In genomic region chr2:69745091-69745490, GRCm38 (mm10) we compare ENCODE assay signal across 16 mouse cellular contexts. TPM values are rescaled to one million over a fixed set of nuclear protein-coding genes. Genes with fewer than 3 reads are reported as not detected.
A peak's percentile ranks its signal among the peaks of the same experiment; 100 is the strongest.
DNase-seq lines count a peak whose midpoint lies in the region; TF ChIP-seq lines count a peak whose summit lies in the region.
"Had no signal": no experiment of that assay in that cellular context is flagged by ENCODE, and none has a peak within 500 bp of the region (broad histone marks: within the 10 kb centered on the region; RNA-seq: fewer than 3 reads in every experiment).

No protein-coding gene starts in this region.

- DNase-seq in cerebellum, adult 2 months, result no peak
- no peak for DNase-seq in cerebellum, adult 11-12 months
- DNase-seq in layer of hippocampus, adult 2 months (ENCODE audit: low spot score in 2 of 2), result no peak
- DNase-seq in layer of hippocampus, adult 8-10 months (ENCODE audit: low spot score in 2 of 2), result no peak
- peak; percentile 18 for DNase-seq in thymus, postnatal 4 days
- no peak for DNase-seq in thymus, postnatal 0 days (ENCODE audit: low spot score)
- no peak for DNase-seq in limb, embryonic 10.5 days (ENCODE audit: low spot score)
- DNase-seq in urinary bladder, adult 18-20 months (ENCODE audit: low spot score in 2 of 2), result no peak
- DNase-seq: cerebellum, adult 9-10 months; layer of hippocampus, adult 9-11 months had no signal

- no peaks in the 10 kb centered on the region for H3K9me3 ChIP-seq in limb, embryonic 10.5 days (replicated peaks)
- H3K9me3 ChIP-seq: G1E; heart, embryonic 15.5 days; hindbrain, embryonic 15.5 days; neural tube, embryonic 15.5 days had no signal

- no peaks in the 10 kb centered on the region for H3K4me1 ChIP-seq in cerebellum, adult 2 months (ENCODE audit: control insufficient read depth, insufficient read depth, low read length)
- H3K4me1 ChIP-seq in limb, embryonic 10.5 days, result no peaks in the 10 kb centered on the region
- H3K4me1 ChIP-seq: heart, embryonic 15.5 days; hindbrain, embryonic 15.5 days; megakaryocyte, embryonic 14.5 days; neural tube, embryonic 15.5 days had no signal

- H3K27ac ChIP-seq in cerebellum, adult 2 months (ENCODE audit: insufficient read depth, low read length), result no peak overlapping the region
- no peak overlapping the region for H3K27ac ChIP-seq in layer of hippocampus, adult 2 months
- H3K27ac ChIP-seq in limb, embryonic 10.5 days, result no peak overlapping the region
- H3K27ac ChIP-seq: heart, embryonic 15.5 days; hindbrain, embryonic 15.5 days; neural tube, embryonic 15.5 days had no signal

- WGBS in cerebellum, adult 2 months, result 77% methylated on average over 1 of the region's 1 CpGs
- 85% methylated on average over 1 of the region's 1 CpGs for WGBS in limb, embryonic 10.5 days

- no peaks in the 10 kb centered on the region for H3K27me3 ChIP-seq in cerebellum, adult 2 months (ENCODE audit: control insufficient read depth, insufficient read depth, low read length)
- no peaks in the 10 kb centered on the region for H3K27me3 ChIP-seq in limb, embryonic 10.5 days (ENCODE audit: low read depth, poor library complexity, severe bottlenecking)
- H3K27me3 ChIP-seq: heart, embryonic 15.5 days; hindbrain, embryonic 15.5 days; megakaryocyte, embryonic 14.5 days; neural tube, embryonic 15.5 days had no signal

- peaks cover 100% of the 10 kb centered on the region for H3K36me3 ChIP-seq in limb, embryonic 10.5 days

- TF ChIP-seq CTCF in cerebellum, adult 2 months (IDR thresholded peaks at IDR 0.05; ENCODE audit: borderline replicate concordance, insufficient read depth, low read depth, low read length), result peak; percentile 16; the same call in 1 of the 2 replicates
- peak; percentile 67 for TF ChIP-seq CTCF in layer of hippocampus, adult 2 months (conservative IDR thresholded peaks at IDR 0.05)

- H3K4me3 ChIP-seq in cerebellum, adult 2 months (replicated peaks; ENCODE audit: insufficient read depth, low read depth, low read length), result no peak overlapping the region
- no peak overlapping the region for H3K4me3 ChIP-seq in layer of hippocampus, adult 2 months
- H3K4me3 ChIP-seq in limb, embryonic 10.5 days, result no peak overlapping the region
- H3K4me3 ChIP-seq: erythroblast, embryonic 14.5 days; heart, embryonic 15.5 days; hindbrain, embryonic 15.5 days; megakaryocyte, embryonic 14.5 days; neural tube, embryonic 15.5 days had no signal

- no peak for TF ChIP-seq POLR2A in cerebellum, adult 2 months (IDR thresholded peaks at IDR 0.05; ENCODE audit: borderline replicate concordance, insufficient read depth, low read length)

RNA-seq across cellular contexts. Expression of gene Ppig, which starts 22.7 kb away (rescaled TPM):
- 23.2 and 24.0 TPM in 2 replicates for polyA plus RNA-seq in cerebellum, adult 2 months (2012; rRNA removed)
- total RNA-seq in layer of hippocampus, adult 2 months (2021), result 10 to 100 TPM; 67.7 to 67.8 TPM
- 10 to 100 TPM; 55.5 to 73.8 (median 70.1) TPM for total RNA-seq in layer of hippocampus, adult 8-10 months (2022)
- polyA plus RNA-seq in thymus, postnatal 0 days (2015; fragmentation: Nextera tagmentation; extraction: Ambion mirVana), result 127 and 139 TPM in 2 replicates
- 109 and 135 TPM in 2 replicates for polyA plus RNA-seq in limb, embryonic 10.5 days (2016; fragmentation: Nextera tagmentation; extraction: Ambion mirVana)

RNA-seq across cellular contexts. Expression of gene Fastkd1, which starts 31.8 kb away (rescaled TPM):
- polyA plus RNA-seq in cerebellum, adult 2 months (2012; rRNA removed), result 16.5 and 16.6 TPM in 2 replicates
- total RNA-seq in layer of hippocampus, adult 2 months (2021), result 10 to 100 TPM; 17.7 to 19.0 TPM
- total RNA-seq in layer of hippocampus, adult 8-10 months (2022), result 10 to 100 TPM; 18.2 to 22.1 (median 19.8) TPM
- polyA plus RNA-seq in thymus, postnatal 0 days (2015; fragmentation: Nextera tagmentation; extraction: Ambion mirVana), result 7.0 and 7.7 TPM in 2 replicates
- 15.0 and 15.9 TPM in 2 replicates for polyA plus RNA-seq in limb, embryonic 10.5 days (2016; fragmentation: Nextera tagmentation; extraction: Ambion mirVana)
- polyA plus RNA-seq: erythroblast, embryonic 14.5 days had no signal

RNA-seq across cellular contexts. Expression of gene Ccdc173, which starts 44.3 kb away (rescaled TPM):
- 2.2 and 2.4 TPM in 2 replicates for polyA plus RNA-seq in cerebellum, adult 2 months (2012; rRNA removed)
- 1 to 10 TPM; 2.7 to 3.1 TPM for total RNA-seq in layer of hippocampus, adult 2 months (2021)
- 1 to 10 TPM; 2.2 to 3.3 (median 2.6) TPM for total RNA-seq in layer of hippocampus, adult 8-10 months (2022)
- 2.0 TPM in 2 replicates for polyA plus RNA-seq in thymus, postnatal 0 days (2015; fragmentation: Nextera tagmentation; extraction: Ambion mirVana)
- polyA plus RNA-seq in limb, embryonic 10.5 days (2016; fragmentation: Nextera tagmentation; extraction: Ambion mirVana), result 1.3 and 2.1 TPM in 2 replicates
- polyA plus RNA-seq: erythroblast, embryonic 14.5 days had no signal

RNA-seq across cellular contexts. Expression of gene Phospho2, which starts 44.3 kb away (rescaled TPM):
- polyA plus RNA-seq in cerebellum, adult 2 months (2012; rRNA removed), result 48.8 and 51.7 TPM in 2 replicates
- 10 to 100 TPM; 19.8 to 23.7 TPM for total RNA-seq in layer of hippocampus, adult 2 months (2021)
- total RNA-seq in layer of hippocampus, adult 8-10 months (2022), result 10 to 100 TPM; 17.7 to 25.1 (median 22.9) TPM
- 36.2 and 38.6 TPM in 2 replicates for polyA plus RNA-seq in thymus, postnatal 0 days (2015; fragmentation: Nextera tagmentation; extraction: Ambion mirVana)
- 22.0 and 27.1 TPM in 2 replicates for polyA plus RNA-seq in limb, embryonic 10.5 days (2016; fragmentation: Nextera tagmentation; extraction: Ambion mirVana)
